Mouse (Mus musculus): ENCODE data around the gene Gm49027.

Gene Gm49027

GRCm38 (mm10) chr5:123499717-123500116 is 25.6 kb downstream of the Gm49027 start:
- DNase-seq: peak; percentile 39

GRCm38 (mm10) chr5:123489935-123490334 is 35.4 kb downstream of the Gm49027 start:
- DNase-seq: no peak

- no peak for DNase-seq
Observed at GRCm38 (mm10) chr5:123489112-123489785, 36.0 kb downstream of the Gm49027 start, which contains the start of the genes Lrrc43 and Il31. TSS of gene Lrrc43 (plus strand) at chr5:123489305. TSS of gene Il31 (minus strand) at chr5:123489489.

GRCm38 (mm10) chr5:123487659-123488395 is 37.5 kb downstream of the Gm49027 start:
- no peak for DNase-seq

- DNase-seq: no peak
Observed at GRCm38 (mm10) chr5:123473817-123474216, 51.5 kb downstream of the Gm49027 start.

- no peak for DNase-seq
Observed at GRCm38 (mm10) chr5:123470784-123471400, 54.4 kb downstream of the Gm49027 start.

GRCm38 (mm10) chr5:123464638-123465037 is 60.6 kb downstream of the Gm49027 start:
- DNase-seq: no peak

Data from lung, postnatal 10 days (tissue).